Mouse (Mus musculus) kidney, embryonic 16.5 days (tissue): ENCODE measurements around the gene Kcnj10. TPM values are rescaled to one million over a fixed set of nuclear protein-coding genes. Genes with fewer than 3 reads are reported as not detected.

Experiments used
- ATAC-seq: fragments of 200-750 bp; cut with Nextera tagmentation; 2 replicates; pipeline ENCODE4 v1.8.0; 2017; ENCODE audit warnings: moderate TSS enrichment; ENCODE audit not compliant: low FRiP score, low TSS enrichment
- H3K27ac ChIP-seq: fragments of 300-500 bp; sonication (generic); 2 replicates; pipeline ENCODE4 v1.5.1; 2014; ENCODE audit warnings: low read length
- H3K27me3 ChIP-seq: fragments of 300-500 bp; sonication (generic); 2 replicates; pipeline ENCODE4 v1.6.1; 2014; ENCODE audit warnings: low read length, control low read depth, mixed read lengths; ENCODE audit not compliant: insufficient read depth
- H3K36me3 ChIP-seq: fragments of 300-500 bp; sonication (generic); 2 replicates; pipeline ENCODE4 v1.6.1; 2014; ENCODE audit warnings: low read length, control low read depth, mixed read lengths; ENCODE audit not compliant: insufficient read depth
- H3K4me1 ChIP-seq: fragments of 300-500 bp; sonication (generic); 2 replicates; pipeline ENCODE4 v1.6.1; 2014; ENCODE audit warnings: low read length, control low read depth, mixed read lengths; ENCODE audit not compliant: insufficient read depth
- H3K4me2 ChIP-seq: fragments of 300-500 bp; sonication (generic); replicated peaks from 2 replicates; pipeline ENCODE4 v1.6.1; 2014; ENCODE audit warnings: low read depth, low read length
- H3K4me3 ChIP-seq: fragments of 300-500 bp; sonication (generic); 2 replicates; pipeline ENCODE4 v1.5.1; 2014; ENCODE audit warnings: mild to moderate bottlenecking, low read length
- H3K9ac ChIP-seq: fragments of 300-500 bp; sonication (generic); replicated peaks from 2 replicates; pipeline ENCODE4 v1.6.1; 2014; ENCODE audit warnings: low read length
- H3K9me3 ChIP-seq: fragments of 300-500 bp; sonication (generic); 2 replicates; pipeline ENCODE4 v1.6.1; 2016; ENCODE audit warnings: low read length, control low read depth
- WGBS: fragments of 180-500 bp; shearing (Covaris S2); extraction: QIAGEN DNeasy Blood & Tissue Kit; methylation state at CpG from one replicate; pipeline ENCODE4 v1.1.7; 2014; 5-methylcytosine and 5-hydroxymethylcytosine counted together
- polyA plus RNA-seq: library from polyadenylated mRNA; unstranded; fragments of >200 nt; fragmentation: Nextera tagmentation; extraction: Ambion mirVana; gene quantifications from 2 replicates; pipeline ENCODE4 v1.2.1, GENCODE M21; 2015

Gene Kcnj10
- 1.2 and 1.6 TPM in 2 replicates for polyA plus RNA-seq

- H3K27ac ChIP-seq: no peak within 1 kb of the TSS
- peak within 1 kb of the TSS; percentile 46 for H3K9ac ChIP-seq
- no peaks in the 10 kb centered on the region for H3K36me3 ChIP-seq
- peaks cover 41% of the 10 kb centered on the region for H3K27me3 ChIP-seq
- ATAC-seq: peak; percentile 94
- peak within 1 kb of the TSS; percentile 74 for H3K4me2 ChIP-seq
- H3K4me3 ChIP-seq: peak within 1 kb of the TSS; percentile 53
- H3K9me3 ChIP-seq: no peaks in the 10 kb centered on the region
- peaks cover 9% of the 10 kb centered on the region for H3K4me1 ChIP-seq
- WGBS: 3% methylated on average over 36 of the region's 38 CpGs
Measured at GRCm38 (mm10) chr1:172340729-172341321, at the start of gene Kcnj10. Kcnj10 (plus strand) TSS chr1:172341210.

- H3K4me1 ChIP-seq: peaks cover 26% of the 10 kb centered on the region
- no peaks in the 10 kb centered on the region for H3K9me3 ChIP-seq
- 70% methylated on average over 2 of the region's 2 CpGs for WGBS
- no peaks in the 10 kb centered on the region for H3K36me3 ChIP-seq
- no peaks in the 10 kb centered on the region for H3K27me3 ChIP-seq
- H3K4me2 ChIP-seq: no peak overlapping the region
- H3K4me3 ChIP-seq: no peak overlapping the region
- no peak overlapping the region for H3K27ac ChIP-seq
- no peak for ATAC-seq
- no peak overlapping the region for H3K9ac ChIP-seq
Measured at GRCm38 (mm10) chr1:172292880-172293279, 48.1 kb upstream of the Kcnj10 start.

GRCm38 (mm10) chr1:172293449-172293848, 47.6 kb upstream of the Kcnj10 start:
- no peaks in the 10 kb centered on the region for H3K9me3 ChIP-seq
- H3K9ac ChIP-seq: no peak overlapping the region
- no peak overlapping the region for H3K27ac ChIP-seq
- peaks cover 32% of the 10 kb centered on the region for H3K4me1 ChIP-seq
- no peak for ATAC-seq
- H3K4me2 ChIP-seq: no peak overlapping the region
- no peak overlapping the region for H3K4me3 ChIP-seq
- WGBS: 89% methylated on average over 11 of the region's 11 CpGs
- no peaks in the 10 kb centered on the region for H3K27me3 ChIP-seq
- no peaks in the 10 kb centered on the region for H3K36me3 ChIP-seq

- no peak overlapping the region for H3K9ac ChIP-seq
- 55% methylated on average over 4 of the region's 4 CpGs for WGBS
- peaks cover 32% of the 10 kb centered on the region for H3K4me1 ChIP-seq
- no peak overlapping the region for H3K4me2 ChIP-seq
- no peaks in the 10 kb centered on the region for H3K27me3 ChIP-seq
- no peak overlapping the region for H3K4me3 ChIP-seq
- no peaks in the 10 kb centered on the region for H3K9me3 ChIP-seq
- 0 out of 2 replicates have a peak overlapping the region, but pooled peaks have one; percentile 5 for H3K27ac ChIP-seq
- ATAC-seq: peak; percentile 6; the same call in 1 of the 2 replicates
- no peaks in the 10 kb centered on the region for H3K36me3 ChIP-seq
Measured at GRCm38 (mm10) chr1:172295751-172296197, 45.2 kb upstream of the Kcnj10 start.

- Histone ChIP-seq H3K9ac (0 out of 2 replicates have a peak overlapping the region, but pooled peaks have one; percentile 33), H3K27me3 (no peaks in the 10 kb centered on the region), H3K27ac (peak overlapping the region; percentile 0; the same call in 1 of the 2 replicates), H3K4me1 (peaks cover 32% of the 10 kb centered on the region), H3K9me3 (no peaks in the 10 kb centered on the region), H3K4me3 (peak overlapping the region; percentile 26), H3K4me2 (peak overlapping the region; percentile 44), H3K36me3 (no peaks in the 10 kb centered on the region)
- 72% methylated on average over 6 of the region's 6 CpGs for WGBS
- ATAC-seq: no peak
Measured at GRCm38 (mm10) chr1:172296816-172297510, 44.0 kb upstream of the Kcnj10 start.

GRCm38 (mm10) chr1:172297611-172298537, 43.1 kb upstream of the Kcnj10 start, which contains the start of gene Atp1a2:
Atp1a2 (minus strand) TSS chr1:172298064.
- Histone ChIP-seq H3K4me3 (peak within 1 kb of the TSS; percentile 26), H3K9ac (peak within 1 kb of the TSS; percentile 33; the same call in 1 of the 2 replicates), H3K36me3 (no peaks in the 10 kb centered on the region), H3K27ac (peak within 1 kb of the TSS; percentile 0), H3K9me3 (no peaks in the 10 kb centered on the region), H3K4me2 (peak within 1 kb of the TSS; percentile 44), H3K4me1 (peaks cover 32% of the 10 kb centered on the region), H3K27me3 (no peaks in the 10 kb centered on the region)
- 2% methylated on average over 16 of the region's 16 CpGs for WGBS
- ATAC-seq: peak; percentile 68

- Histone ChIP-seq H3K36me3 (no peaks in the 10 kb centered on the region), H3K27me3 (no peaks in the 10 kb centered on the region), H3K4me1 (peaks cover 35% of the 10 kb centered on the region), H3K4me3 (no peak overlapping the region), H3K9ac (no peak overlapping the region), H3K4me2 (no peak overlapping the region), H3K27ac (no peak overlapping the region), H3K9me3 (no peaks in the 10 kb centered on the region)
- WGBS: 64% methylated on average over 7 of the region's 7 CpGs
- ATAC-seq: no peak
Measured at GRCm38 (mm10) chr1:172299528-172299927, 41.5 kb upstream of the Kcnj10 start.

- 73% methylated on average over 5 of the region's 5 CpGs for WGBS
- no peak overlapping the region for H3K27ac ChIP-seq
- H3K9ac ChIP-seq: no peak overlapping the region
- H3K4me2 ChIP-seq: no peak overlapping the region
- no peak overlapping the region for H3K4me3 ChIP-seq
- H3K27me3 ChIP-seq: no peaks in the 10 kb centered on the region
- H3K4me1 ChIP-seq: peaks cover 35% of the 10 kb centered on the region
- H3K9me3 ChIP-seq: no peaks in the 10 kb centered on the region
- no peaks in the 10 kb centered on the region for H3K36me3 ChIP-seq
- ATAC-seq: no peak
Measured at GRCm38 (mm10) chr1:172300247-172300646, 40.8 kb upstream of the Kcnj10 start.

GRCm38 (mm10) chr1:172301180-172301579, 39.8 kb upstream of the Kcnj10 start:
- Histone ChIP-seq H3K4me2 (no peak overlapping the region), H3K9me3 (no peaks in the 10 kb centered on the region), H3K27ac (no peak overlapping the region), H3K27me3 (no peaks in the 10 kb centered on the region), H3K9ac (no peak overlapping the region), H3K4me3 (no peak overlapping the region), H3K4me1 (peaks cover 27% of the 10 kb centered on the region), H3K36me3 (no peaks in the 10 kb centered on the region)
- WGBS: 42% methylated on average over 12 of the region's 12 CpGs
- ATAC-seq: no peak
